Mouse (Mus musculus): ENCODE data around the gene Plxna1.

Plxna1 gene

GRCm38 (mm10) chr6:89333964-89334702 lies 28.3 kb downstream of the Plxna1 start:
- in situ Hi-C loops (cut with MboI, MseI): no loop called here

GRCm38 (mm10) chr6:89330957-89331356 lies 31.5 kb downstream of the Plxna1 start:
- in situ Hi-C loops (cut with MboI, MseI): no loop called here

- in situ Hi-C loops (cut with MboI, MseI): no loop called here
Measured at GRCm38 (mm10) chr6:89328634-89329033, 33.8 kb downstream of the Plxna1 start.

- in situ Hi-C loops (cut with MboI, MseI): no loop called here
Measured at GRCm38 (mm10) chr6:89327746-89328491, 34.5 kb downstream of the Plxna1 start.

- in situ Hi-C loops (cut with MboI, MseI): no loop called here
Measured at GRCm38 (mm10) chr6:89324842-89325241, 37.6 kb downstream of the Plxna1 start.

GRCm38 (mm10) chr6:89315263-89315662 lies 47.2 kb downstream of the Plxna1 start:
- in situ Hi-C loops (cut with MboI, MseI): no loop called here

GRCm38 (mm10) chr6:89311518-89311917 lies 50.9 kb downstream of the Plxna1 start:
- in situ Hi-C loops (cut with MboI, MseI): no loop called here

- in situ Hi-C loops (cut with MboI, MseI): no loop called here
Measured at GRCm38 (mm10) chr6:89310236-89310635, 52.2 kb downstream of the Plxna1 start.

- in situ Hi-C loops (cut with MboI, MseI): no loop called here
Measured at GRCm38 (mm10) chr6:89308213-89308973, 54.0 kb downstream of the Plxna1 start.

GRCm38 (mm10) chr6:89304375-89305058 lies 57.9 kb downstream of the Plxna1 start:
- in situ Hi-C loops (cut with MboI, MseI): no loop called here

GRCm38 (mm10) chr6:89299818-89300217 lies 62.6 kb downstream of the Plxna1 start:
- in situ Hi-C loops (cut with MboI, MseI): no loop called here

- in situ Hi-C loops (cut with MboI, MseI): no loop called here
Measured at GRCm38 (mm10) chr6:89296909-89297695, 65.3 kb downstream of the Plxna1 start.

- in situ Hi-C loops (cut with MboI, MseI): no loop called here
Measured at GRCm38 (mm10) chr6:89296001-89296709, 66.3 kb downstream of the Plxna1 start.

GRCm38 (mm10) chr6:89294621-89295020 lies 67.8 kb downstream of the Plxna1 start:
- in situ Hi-C loops (cut with MboI, MseI): no loop called here

GRCm38 (mm10) chr6:89291494-89291893 lies 70.9 kb downstream of the Plxna1 start:
- in situ Hi-C loops (cut with MboI, MseI): no loop called here

- in situ Hi-C loops (cut with MboI, MseI): no loop called here
Measured at GRCm38 (mm10) chr6:89288156-89288555, 74.3 kb downstream of the Plxna1 start.

GRCm38 (mm10) chr6:89286700-89287428 lies 75.6 kb downstream of the Plxna1 start:
- in situ Hi-C loops (cut with MboI, MseI): no loop called here

GRCm38 (mm10) chr6:89286286-89286655 lies 76.1 kb downstream of the Plxna1 start:
- in situ Hi-C loops (cut with MboI, MseI): no loop called here

GRCm38 (mm10) chr6:89285561-89286285 lies 76.7 kb downstream of the Plxna1 start:
- in situ Hi-C loops (cut with MboI, MseI): no loop called here
